24 mouse cellular contexts compared by ENCODE assay signal in the genomic region with DNA sequence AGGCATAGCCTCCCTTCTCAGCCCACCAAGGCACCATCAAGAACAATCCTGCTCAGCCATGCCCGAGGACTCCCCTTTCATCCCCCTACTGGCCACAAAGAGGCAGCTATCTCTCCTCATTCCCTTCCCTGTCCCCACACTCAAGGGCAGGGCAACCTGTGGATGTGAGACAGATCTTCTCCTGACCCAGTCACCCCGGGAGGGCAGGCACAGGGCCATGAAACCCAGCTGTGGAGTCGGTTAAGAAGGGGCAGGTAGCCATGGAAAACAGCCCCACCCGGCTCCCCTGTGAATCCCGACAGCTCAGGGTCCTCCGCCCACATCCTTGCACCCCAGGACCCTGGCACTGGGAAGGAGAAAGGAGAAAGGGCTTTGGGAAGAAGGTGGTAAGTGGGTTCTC.
DNase-seq lines count a peak whose midpoint lies in the region; ATAC-seq and TF ChIP-seq lines count a peak whose summit lies in the region.
"Had no signal": no experiment of that assay in that cellular context is flagged by ENCODE, and none has a peak within 500 bp of the region (broad histone marks: within the 10 kb centered on the region; RNA-seq: fewer than 3 reads in every experiment).

No protein-coding gene starts in this region.

- no peak overlapping the region for H3K9ac ChIP-seq in hindbrain, embryonic 11.5 days (ENCODE audit: low read depth, low read length)
- H3K9ac ChIP-seq in hindbrain, embryonic 13.5 days: no peak overlapping the region
- no peak overlapping the region for H3K9ac ChIP-seq in midbrain, postnatal 0 days (replicated peaks; ENCODE audit: low read length, poor library complexity, severe bottlenecking)
- H3K9ac ChIP-seq in midbrain, embryonic 15.5 days: no peak overlapping the region
- H3K9ac ChIP-seq: limb, embryonic 13.5 days; liver, embryonic 13.5 days; lung, embryonic 15.5 days; midbrain, embryonic 13.5 days had no signal

- peaks cover 6% of the 10 kb centered on the region for H3K27me3 ChIP-seq in hindbrain, embryonic 11.5 days (ENCODE audit: control insufficient read depth, insufficient read depth, low read length)
- peaks cover 20% of the 10 kb centered on the region for H3K27me3 ChIP-seq in hindbrain, embryonic 13.5 days
- no peaks in the 10 kb centered on the region for H3K27me3 ChIP-seq in midbrain, postnatal 0 days (ENCODE audit: insufficient read depth, low read length)
- peaks cover 3% of the 10 kb centered on the region; the same call in 1 of the 2 replicates for H3K27me3 ChIP-seq in midbrain, embryonic 15.5 days (replicated peaks)
- H3K27me3 ChIP-seq: Patski had no signal

- no peaks in the 10 kb centered on the region for H3K36me3 ChIP-seq in hindbrain, embryonic 11.5 days (ENCODE audit: control insufficient read depth, insufficient read depth, low read length)
- no peaks in the 10 kb centered on the region for H3K36me3 ChIP-seq in hindbrain, embryonic 13.5 days
- H3K36me3 ChIP-seq in midbrain, postnatal 0 days (ENCODE audit: insufficient read depth, low read length): no peaks in the 10 kb centered on the region
- H3K36me3 ChIP-seq in midbrain, embryonic 15.5 days (replicated peaks): no peaks in the 10 kb centered on the region
- H3K36me3 ChIP-seq: limb, embryonic 13.5 days; liver, embryonic 13.5 days; lung, embryonic 15.5 days; midbrain, embryonic 13.5 days had no signal

- WGBS in hindbrain, embryonic 11.5 days: 66% methylated on average over 6 of the region's 6 CpGs
- 73% methylated on average over 6 of the region's 6 CpGs for WGBS in hindbrain, embryonic 13.5 days
- WGBS in midbrain, postnatal 0 days: 77% methylated on average over 6 of the region's 6 CpGs
- WGBS in midbrain, embryonic 15.5 days: 72% methylated on average over 6 of the region's 6 CpGs

- ATAC-seq in cerebellum, adult (ENCODE audit: insufficient number of reproducible peaks, low FRiP score, low TSS enrichment): no peak
- no peak for ATAC-seq in hindbrain, embryonic 11.5 days (ENCODE audit: low FRiP score)
- ATAC-seq in hindbrain, embryonic 13.5 days (ENCODE audit: low FRiP score): no peak
- ATAC-seq in midbrain, postnatal 0 days (ENCODE audit: low FRiP score): no peak
- no peak for ATAC-seq in midbrain, embryonic 15.5 days (replicated peaks)
- no peak for ATAC-seq in inflammation-experienced regulatory T-cells, adult 6 months
- no peak for ATAC-seq in megakaryocyte progenitor cell, adult 5-6 weeks (replicated peaks; ENCODE audit: poor library complexity)
- ATAC-seq: activated CD4-positive, CD25-positive, alpha-beta regulatory T cell, adult 4 months; midbrain, embryonic 13.5 days; Patski had no signal

- peak; percentile 38 for DNase-seq in cerebellum, adult 11-12 months
- DNase-seq in hindbrain, embryonic 11.5 days (ENCODE audit: low spot score): no peak
- DNase-seq in midbrain, postnatal 0 days (ENCODE audit: low spot score): no peak
- DNase-seq: adrenal gland, postnatal 14 days; gastrocnemius, adult 2 months; heart, postnatal 14 days; kidney, adult 2 months; kidney, postnatal 25 days; liver, embryonic 13.5 days; lung, postnatal 4 days; right cerebral cortex, postnatal 4 days had no signal

- no peaks in the 10 kb centered on the region for H3K9me3 ChIP-seq in hindbrain, embryonic 11.5 days (ENCODE audit: control insufficient read depth, low read length)
- H3K9me3 ChIP-seq in hindbrain, embryonic 13.5 days: no peaks in the 10 kb centered on the region
- H3K9me3 ChIP-seq in midbrain, postnatal 0 days (ENCODE audit: low read length): no peaks in the 10 kb centered on the region
- H3K9me3 ChIP-seq in midbrain, embryonic 15.5 days: no peaks in the 10 kb centered on the region
- H3K9me3 ChIP-seq: limb, embryonic 13.5 days; liver, embryonic 13.5 days; lung, embryonic 15.5 days; midbrain, embryonic 13.5 days had no signal

- 0 out of 2 replicates have a peak overlapping the region, but pooled peaks have one; percentile 20 for H3K27ac ChIP-seq in hindbrain, embryonic 11.5 days (ENCODE audit: low read depth, low read length)
- no peak overlapping the region for H3K27ac ChIP-seq in hindbrain, embryonic 13.5 days
- no peak overlapping the region for H3K27ac ChIP-seq in midbrain, postnatal 0 days (ENCODE audit: low read depth, low read length)
- H3K27ac ChIP-seq in midbrain, embryonic 15.5 days: no peak overlapping the region
- H3K27ac ChIP-seq: gastrocnemius, adult 2 months; left cerebral cortex, adult 2 months; limb, embryonic 13.5 days; liver, embryonic 13.5 days; lung, embryonic 15.5 days; midbrain, embryonic 13.5 days; stomach, postnatal 0 days had no signal

- 0 out of 2 replicates have a peak, but pooled peaks have one; percentile 2 for TF ChIP-seq CTCF in midbrain, postnatal 0 days (IDR thresholded peaks at IDR 0.05)

- H3K4me2 ChIP-seq in hindbrain, embryonic 11.5 days (replicated peaks; ENCODE audit: low read depth, low read length): no peak overlapping the region
- no peak overlapping the region for H3K4me2 ChIP-seq in hindbrain, embryonic 13.5 days
- no peak overlapping the region for H3K4me2 ChIP-seq in midbrain, postnatal 0 days (ENCODE audit: low read depth, low read length, poor library complexity, severe bottlenecking)
- H3K4me2 ChIP-seq in midbrain, embryonic 15.5 days: no peak overlapping the region
- H3K4me2 ChIP-seq: heart, embryonic 11.5 days; limb, embryonic 13.5 days; liver, embryonic 13.5 days; lung, embryonic 15.5 days; midbrain, embryonic 13.5 days had no signal

- H3K4me1 ChIP-seq in hindbrain, embryonic 11.5 days (replicated peaks; ENCODE audit: control insufficient read depth, insufficient read depth, low read length): peaks cover 3% of the 10 kb centered on the region; the same call in 1 of the 2 replicates
- H3K4me1 ChIP-seq in hindbrain, embryonic 13.5 days (replicated peaks): peaks cover 21% of the 10 kb centered on the region
- H3K4me1 ChIP-seq in midbrain, postnatal 0 days (ENCODE audit: insufficient read depth, low read length): no peaks in the 10 kb centered on the region
- H3K4me1 ChIP-seq in midbrain, embryonic 15.5 days: no peaks in the 10 kb centered on the region
- H3K4me1 ChIP-seq: liver, embryonic 13.5 days had no signal

- no peak overlapping the region for H3K4me3 ChIP-seq in hindbrain, embryonic 11.5 days (ENCODE audit: low read depth, low read length)
- H3K4me3 ChIP-seq in hindbrain, embryonic 13.5 days: no peak overlapping the region
- no peak overlapping the region for H3K4me3 ChIP-seq in midbrain, postnatal 0 days (ENCODE audit: low read depth, low read length)
- H3K4me3 ChIP-seq in midbrain, embryonic 15.5 days: no peak overlapping the region
- H3K4me3 ChIP-seq: gastrocnemius, adult 2 months; left cerebral cortex, adult 2 months; limb, embryonic 13.5 days; liver, embryonic 13.5 days; lung, embryonic 15.5 days; midbrain, embryonic 13.5 days had no signal
